Mouse (Mus musculus): ENCODE data around the gene Bhlha9.
"Not testable (repeated sequence)": the region's sequence is repeated elsewhere in the genome, so short reads cannot be mapped to it uniquely, and the experiment has no call there.

The Bhlha9 gene

GRCm38 (mm10) chr11:76661790-76662468 lies 10.3 kb upstream of the Bhlha9 start:
- no peak for DNase-seq (ENCODE audit: low spot score in 2 of 2)

GRCm38 (mm10) chr11:76666002-76666649 lies 6.1 kb upstream of the Bhlha9 start:
- DNase-seq (ENCODE audit: low spot score in 2 of 2) = peak in 1 of 2 experiments; percentile 26

DNA sequence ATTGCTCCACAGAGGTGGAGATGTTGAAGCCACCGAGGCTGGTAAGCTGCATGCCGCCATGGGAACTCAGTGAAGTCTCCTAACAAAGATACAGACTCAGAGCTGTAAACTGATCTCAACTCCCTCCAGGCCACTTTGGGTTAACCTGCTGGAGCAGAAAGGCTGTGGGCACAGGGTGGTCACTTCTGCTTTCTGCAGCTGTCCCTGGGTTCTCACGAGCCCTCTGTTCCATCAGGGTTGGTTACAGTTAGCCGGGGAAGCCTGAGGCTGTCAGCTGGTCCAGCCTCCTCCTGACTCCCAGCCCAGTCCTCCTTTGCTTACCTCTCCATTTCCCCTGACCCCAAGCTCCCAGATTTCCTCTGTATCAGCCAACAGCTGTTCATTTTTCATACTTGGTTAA lies 4.5 kb upstream of the Bhlha9 start:
- no peak for DNase-seq (ENCODE audit: low spot score in 2 of 2)

- DNase-seq (ENCODE audit: low spot score in 2 of 2) = peak; percentile 61 to 75
Observed at GRCm38 (mm10) chr11:76672561-76673384, 503 bp downstream of the Bhlha9 start.

GRCm38 (mm10) chr11:76674199-76674598 lies 1.9 kb downstream of the Bhlha9 start:
- no peak for DNase-seq (ENCODE audit: low spot score in 2 of 2)

DNA sequence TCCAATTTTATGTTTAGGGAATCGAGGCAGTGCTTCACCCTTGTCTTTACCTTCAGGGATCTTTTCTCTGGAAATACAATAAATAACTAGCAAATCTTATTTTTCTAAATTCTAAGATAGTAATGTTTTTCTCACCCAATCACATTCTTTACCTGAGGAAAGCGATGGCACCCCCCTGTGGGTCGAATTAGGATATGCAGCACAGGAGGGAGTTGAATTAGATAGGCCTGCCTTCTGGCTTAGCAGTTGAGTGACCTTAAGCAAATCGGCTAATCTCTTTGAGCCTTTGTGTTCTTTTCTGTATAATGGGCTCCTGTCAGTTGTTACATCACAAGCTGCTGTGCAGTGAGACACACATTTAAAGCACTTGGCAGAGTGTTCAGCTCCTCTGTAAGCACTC lies 2.4 kb downstream of the Bhlha9 start:
- no peak for DNase-seq (ENCODE audit: low spot score in 2 of 2)

- DNase-seq (ENCODE audit: low spot score in 2 of 2) = not testable (repeated sequence)
Observed at GRCm38 (mm10) chr11:76679508-76679907, 7.2 kb downstream of the Bhlha9 start, which contains the start of gene Trarg1. TSS of gene Trarg1 (plus strand) at chr11:76679808.

DNA sequence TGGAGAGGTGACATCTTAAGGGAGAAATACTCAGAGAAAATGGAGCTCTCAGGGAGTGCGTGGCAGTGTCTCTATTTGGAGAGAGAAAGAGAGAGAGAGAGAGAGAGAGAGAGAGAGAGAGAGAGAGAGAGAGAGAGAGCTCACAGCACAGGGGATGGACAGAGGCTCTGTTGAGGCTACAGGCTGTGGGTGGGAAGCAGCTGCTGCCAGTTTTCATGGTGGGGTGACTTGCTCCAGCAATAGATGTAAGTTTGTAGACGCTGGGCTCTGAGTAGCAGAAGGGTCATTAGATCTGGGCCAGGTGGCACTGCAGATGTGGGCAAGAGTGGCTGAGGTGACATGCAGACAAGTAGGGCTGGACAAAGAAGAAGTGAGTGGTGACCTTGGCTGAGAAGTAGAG lies 13.3 kb downstream of the Bhlha9 start:
- no peak for DNase-seq (ENCODE audit: low spot score in 2 of 2)

DNA sequence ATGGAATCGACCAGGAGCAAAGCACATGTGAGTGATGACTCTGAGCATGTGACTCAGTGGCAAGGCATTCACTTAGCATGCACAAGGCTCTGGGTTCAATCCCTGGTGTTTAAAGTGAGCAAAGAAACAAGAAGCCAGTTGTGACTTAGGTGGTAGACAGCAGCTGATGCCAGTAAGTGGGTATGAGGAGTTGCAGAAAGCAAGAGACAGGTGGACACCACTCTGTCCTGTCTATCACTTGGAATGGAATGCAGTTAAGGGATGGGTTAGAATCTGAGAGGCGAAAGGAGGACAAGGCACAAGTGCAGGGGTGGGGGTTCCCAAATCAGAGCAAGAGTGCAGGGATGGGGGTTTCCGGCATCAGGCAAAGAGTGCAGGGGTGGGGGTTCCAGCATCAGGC lies 19.8 kb downstream of the Bhlha9 start:
- DNase-seq (ENCODE audit: low spot score in 2 of 2) = no peak

GRCm38 (mm10) chr11:76695810-76696209 lies 23.5 kb downstream of the Bhlha9 start:
- DNase-seq (ENCODE audit: low spot score in 2 of 2) = peak; percentile 35 to 36

DNA sequence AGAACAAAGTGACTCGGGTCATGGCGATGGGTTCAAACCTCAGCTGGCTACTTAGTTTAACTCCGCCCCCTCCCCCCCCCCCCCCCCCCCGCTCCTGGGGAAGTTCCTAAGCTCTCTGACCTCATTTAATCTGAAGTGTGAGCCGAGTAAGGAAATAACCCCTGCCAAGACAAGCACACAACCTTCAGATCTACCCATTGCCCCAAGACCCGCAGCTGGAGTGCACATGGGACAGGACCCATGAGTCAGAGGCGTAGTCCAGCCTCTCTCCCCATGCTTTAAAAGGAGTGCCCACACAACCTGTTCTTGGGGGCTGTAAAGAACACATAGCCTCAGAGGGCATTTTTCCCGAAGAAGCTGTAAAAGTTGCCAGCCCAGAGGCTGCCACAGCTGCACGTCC lies 27.4 kb downstream of the Bhlha9 start:
- no peak for DNase-seq (ENCODE audit: low spot score in 2 of 2)

GRCm38 (mm10) chr11:76707656-76708055 lies 35.4 kb downstream of the Bhlha9 start:
- DNase-seq (ENCODE audit: low spot score in 2 of 2) = no peak

GRCm38 (mm10) chr11:76708066-76708465 lies 35.8 kb downstream of the Bhlha9 start:
- DNase-seq (ENCODE audit: low spot score in 2 of 2) = no peak

GRCm38 (mm10) chr11:76708881-76709280 lies 36.6 kb downstream of the Bhlha9 start:
- DNase-seq (ENCODE audit: low spot score in 2 of 2) = no peak

GRCm38 (mm10) chr11:76709625-76710452 lies 37.6 kb downstream of the Bhlha9 start:
- DNase-seq (ENCODE audit: low spot score in 2 of 2) = no peak

- DNase-seq (ENCODE audit: low spot score in 2 of 2) = no peak
Observed at GRCm38 (mm10) chr11:76717000-76717399, 44.7 kb downstream of the Bhlha9 start.

All from right cerebral cortex, adult 2 months (tissue).